Comparison of ENCODE assay signal across 25 mouse cellular contexts in genomic region chr1:164110591-164111329, GRCm38 (mm10). TPM values are rescaled to one million over a fixed set of nuclear protein-coding genes. Genes with fewer than 3 reads are reported as not detected.
"Had no signal": no experiment of that assay in that cellular context is flagged by ENCODE, and none has a peak within 500 bp of the region (broad histone marks: within the 10 kb centered on the region; RNA-seq: fewer than 3 reads in every experiment).

No protein-coding gene starts in this region.

- H3K4me1 ChIP-seq: limb, embryonic 12.5 days; midbrain, embryonic 12.5 days; midbrain, embryonic 15.5 days; neural tube, embryonic 12.5 days; neural tube, embryonic 15.5 days; stomach, embryonic 15.5 days had no signal

- DNase-seq: kidney, adult 2 months; kidney, postnatal 10 days; kidney, postnatal 36 days; layer of hippocampus, postnatal 36 days; left cerebral cortex, postnatal 4 days; liver, postnatal 0 days; lung, embryonic 14.5 days; retina, postnatal 1 day; right cerebral cortex, postnatal 25 days; spleen, adult 18-20 months; thymus, postnatal 25 days had no signal

- H3K27ac ChIP-seq: left cerebral cortex, adult 2 months; limb, embryonic 12.5 days; limb, embryonic 15.5 days; liver, embryonic 14.5 days; macrophage; midbrain, embryonic 12.5 days; midbrain, embryonic 15.5 days; neural tube, embryonic 12.5 days; neural tube, embryonic 15.5 days; stomach, embryonic 15.5 days had no signal

- H3K27me3 ChIP-seq: limb, embryonic 12.5 days; limb, embryonic 15.5 days; midbrain, embryonic 12.5 days; midbrain, embryonic 15.5 days; neural tube, embryonic 12.5 days; neural tube, embryonic 15.5 days; stomach, embryonic 15.5 days had no signal

- ATAC-seq: liver, postnatal 0 days; lung, postnatal 0 days; midbrain, embryonic 15.5 days had no signal

- H3K9me3 ChIP-seq: limb, embryonic 12.5 days; limb, embryonic 15.5 days; midbrain, embryonic 12.5 days; midbrain, embryonic 15.5 days; neural tube, embryonic 12.5 days; neural tube, embryonic 15.5 days; stomach, embryonic 15.5 days had no signal

- H3K4me2 ChIP-seq: limb, embryonic 12.5 days; limb, embryonic 15.5 days; liver, embryonic 11.5 days; lung, embryonic 14.5 days; midbrain, embryonic 12.5 days; midbrain, embryonic 15.5 days; neural tube, embryonic 12.5 days; neural tube, embryonic 15.5 days; stomach, embryonic 15.5 days had no signal

- H3K4me3 ChIP-seq: left cerebral cortex, adult 2 months; limb, embryonic 12.5 days; limb, embryonic 15.5 days; midbrain, embryonic 12.5 days; midbrain, embryonic 15.5 days; neural tube, embryonic 12.5 days; neural tube, embryonic 15.5 days; stomach, embryonic 15.5 days had no signal

- H3K9ac ChIP-seq: limb, embryonic 12.5 days; limb, embryonic 15.5 days; liver, embryonic 14.5 days; liver, postnatal 0 days; lung, embryonic 14.5 days; midbrain, embryonic 12.5 days; midbrain, embryonic 15.5 days; neural tube, embryonic 12.5 days; neural tube, embryonic 15.5 days; stomach, embryonic 15.5 days had no signal

- H3K36me3 ChIP-seq: limb, embryonic 12.5 days; limb, embryonic 15.5 days; midbrain, embryonic 12.5 days; midbrain, embryonic 15.5 days; neural tube, embryonic 12.5 days; neural tube, embryonic 15.5 days; stomach, embryonic 15.5 days had no signal

RNA-seq across cellular contexts. Expression of gene Selp, which starts 4.3 kb away (rescaled TPM):
- total RNA-seq: layer of hippocampus, adult 8-10 months; left cerebral cortex, adult 2 months; left cerebral cortex, postnatal 10 days had no signal
- polyA plus RNA-seq: limb, embryonic 12.5 days; lung, embryonic 14.5 days; midbrain, embryonic 12.5 days; midbrain, embryonic 15.5 days; neural tube, embryonic 12.5 days; neural tube, embryonic 15.5 days had no signal

RNA-seq across cellular contexts. Expression of gene Sell, which starts 49.0 kb away (rescaled TPM):
- total RNA-seq: layer of hippocampus, postnatal 36 days; left cerebral cortex, adult 2 months; left cerebral cortex, postnatal 10 days had no signal
- polyA plus RNA-seq: limb, embryonic 12.5 days; midbrain, embryonic 12.5 days had no signal
